Mouse (Mus musculus) heart, postnatal 0 days (tissue): Measurements from ENCODE around the gene Rac3. TPM values are rescaled to one million over a fixed set of nuclear protein-coding genes. Genes with fewer than 3 reads are reported as not detected.

ENCODE experiments used
- ATAC-seq: fragments of 200-750 bp; cut with Nextera tagmentation; 2 replicates; pipeline ENCODE4 v1.8.0; 2017; ENCODE audit warnings: low read depth, moderate number of reproducible peaks, moderate library complexity; ENCODE audit not compliant: insufficient read depth
- DNase-seq: peaks from one replicate; pipeline ENCODE4 v3.0.0-alpha.2; 2016; ENCODE audit warnings: low spot score
- H3K27ac ChIP-seq: fragments of 300-500 bp; sonication (generic); 2 replicates; pipeline ENCODE4 v1.5.1; 2014; ENCODE audit warnings: low read depth, mild to moderate bottlenecking
- H3K27me3 ChIP-seq: fragments of 300-500 bp; sonication (generic); 2 replicates; pipeline ENCODE4 v1.6.1; 2014; ENCODE audit warnings: low read length, mixed read lengths; ENCODE audit not compliant: control insufficient read depth, insufficient read depth
- H3K36me3 ChIP-seq: fragments of 300-500 bp; sonication (generic); replicated peaks from 2 replicates; pipeline ENCODE4 v1.6.1; 2014; ENCODE audit warnings: low read length, mixed read lengths; ENCODE audit not compliant: control insufficient read depth, insufficient read depth
- H3K4me1 ChIP-seq: fragments of 300-500 bp; sonication (generic); 2 replicates; pipeline ENCODE4 v1.6.1; 2014; ENCODE audit warnings: antibody characterized with exemption; ENCODE audit not compliant: control insufficient read depth, insufficient read depth
- H3K4me2 ChIP-seq: fragments of 300-500 bp; sonication (generic); 2 replicates; pipeline ENCODE4 v1.6.1; 2014; ENCODE audit warnings: low read depth, mild to moderate bottlenecking, low read length, moderate library complexity
- H3K4me3 ChIP-seq: fragments of 300-500 bp; sonication (generic); 2 replicates; pipeline ENCODE4 v1.5.1; 2014; ENCODE audit warnings: low read depth, low read length
- H3K9ac ChIP-seq: fragments of 300-500 bp; sonication (generic); replicated peaks from 2 replicates; pipeline ENCODE4 v1.6.1; 2014; ENCODE audit warnings: low read depth, low read length, mixed read lengths
- H3K9me3 ChIP-seq: fragments of 300-500 bp; sonication (generic); replicated peaks from 2 replicates; pipeline ENCODE4 v1.6.1; 2016; ENCODE audit warnings: low read length; ENCODE audit not compliant: control insufficient read depth
- CTCF ChIP-seq: IDR thresholded peaks from 2 replicates; pipeline ENCODE4 v1.5.1; 2016; ENCODE audit warnings: antibody characterized with exemption, control low read depth, low read depth
- EP300 ChIP-seq: IDR thresholded peaks from 2 replicates; pipeline ENCODE4 v1.6.1; 2016; ENCODE audit warnings: antibody characterized with exemption, low read depth
- WGBS: fragments of 180-500 bp; shearing (Covaris S2); extraction: QIAGEN DNeasy Blood & Tissue Kit; methylation state at CpG from one replicate; pipeline ENCODE4 v1.1.7; 2014; 5-methylcytosine and 5-hydroxymethylcytosine counted together
- polyA plus RNA-seq: library from polyadenylated mRNA; unstranded; fragments of >200 nt; fragmentation: Nextera tagmentation; extraction: Ambion mirVana; gene quantifications from 2 replicates; pipeline ENCODE4 v1.2.1, GENCODE M21; 2015
- total RNA-seq: library from RNA; depleted of rRNA; stranded (reverse); fragments of >200 nt; gene quantifications from 2 replicates; pipeline ENCODE4 v1.2.3, GENCODE M21; 2014; ENCODE audit warnings: low replicate concordance

Gene Rac3
- total and polyA plus RNA-seq, 2 experiments from 2014 or later: 1.4 to 12.6 TPM

DNA sequence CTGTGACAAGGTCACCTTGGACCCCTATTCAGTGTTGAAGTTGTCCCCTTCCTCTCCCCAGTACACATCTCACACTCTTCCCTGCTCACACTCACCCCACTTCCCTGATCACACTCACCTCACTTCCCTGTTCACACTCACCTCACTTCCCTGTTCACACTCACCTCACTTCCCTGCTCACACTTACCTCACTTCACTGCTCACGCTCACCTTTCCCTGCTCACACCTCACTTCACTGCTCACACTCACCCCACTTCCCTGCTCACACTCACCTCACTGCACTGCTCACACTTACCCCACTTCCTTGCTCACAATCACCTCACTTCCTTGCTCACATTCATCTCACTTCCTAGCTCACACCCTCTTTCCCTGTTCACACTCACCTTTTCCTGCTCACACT lies 10.1 kb downstream of the Rac3 start:
- H3K4me2 ChIP-seq: no peak overlapping the region
- ATAC-seq: no peak
- no peak overlapping the region for H3K27ac ChIP-seq
- 0 out of 2 replicates have a peak, but pooled peaks cover 2% of the 10 kb centered on the region for H3K4me1 ChIP-seq
- H3K36me3 ChIP-seq: no peaks in the 10 kb centered on the region
- no peak overlapping the region for H3K4me3 ChIP-seq
- H3K9ac ChIP-seq: no peak overlapping the region
- no peak for DNase-seq
- TF ChIP-seq EP300 (no peak), CTCF (no peak)
- H3K9me3 ChIP-seq: no peaks in the 10 kb centered on the region
- WGBS: 83% methylated on average over 1 of the region's 1 CpGs
- H3K27me3 ChIP-seq: no peaks in the 10 kb centered on the region; the same call in 1 of the 2 replicates

- Histone ChIP-seq H3K36me3 (no peaks in the 10 kb centered on the region), H3K9me3 (no peaks in the 10 kb centered on the region), H3K4me1 (0 out of 2 replicates have a peak, but pooled peaks cover 2% of the 10 kb centered on the region), H3K4me2 (no peak within 1 kb of the TSS), H3K9ac (no peak within 1 kb of the TSS), H3K27me3 (no peaks in the 10 kb centered on the region; the same call in 1 of the 2 replicates), H3K27ac (no peak within 1 kb of the TSS), H3K4me3 (no peak within 1 kb of the TSS)
- WGBS: 58% methylated on average over 12 of the region's 12 CpGs
- DNase-seq: no peak
- peak; percentile 60 for ATAC-seq
- TF ChIP-seq EP300: no peak
- TF ChIP-seq CTCF: 0 out of 2 replicates have a peak, but pooled peaks have one; percentile 11
Observed at GRCm38 (mm10) chr11:120731858-120732680, 10.8 kb downstream of the Rac3 start, which contains the start of gene Cbr2. TSS of gene Cbr2 (minus strand) at chr11:120732114.

DNA sequence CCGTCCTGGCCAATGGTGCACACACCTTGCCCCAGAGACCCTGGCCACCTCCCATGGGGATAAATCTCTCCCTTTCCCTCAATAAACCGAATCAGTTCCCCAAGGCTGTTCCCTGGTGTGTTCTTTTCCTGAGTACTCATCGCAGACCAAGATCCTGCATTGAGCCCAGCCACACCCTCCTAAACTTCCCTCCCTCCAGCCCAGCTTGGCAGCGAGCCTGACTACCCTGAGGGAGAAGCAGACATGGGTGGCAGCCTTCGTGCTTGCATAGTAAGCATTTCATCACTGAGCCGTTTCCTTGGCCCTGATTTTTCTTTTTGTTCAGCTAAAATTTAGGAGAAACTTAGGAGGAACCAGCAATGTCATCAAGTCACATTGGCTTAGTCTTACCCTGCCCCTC lies 12.3 kb downstream of the Rac3 start:
- no peak overlapping the region for H3K9ac ChIP-seq
- no peak overlapping the region for H3K27ac ChIP-seq
- H3K27me3 ChIP-seq: no peaks in the 10 kb centered on the region; the same call in 1 of the 2 replicates
- 0 out of 2 replicates have a peak, but pooled peaks cover 2% of the 10 kb centered on the region for H3K4me1 ChIP-seq
- no peak overlapping the region for H3K4me3 ChIP-seq
- no peaks in the 10 kb centered on the region for H3K9me3 ChIP-seq
- ATAC-seq (no peak), DNase-seq (no peak)
- no peak overlapping the region for H3K4me2 ChIP-seq
- 39% methylated on average over 6 of the region's 6 CpGs for WGBS
- no peaks in the 10 kb centered on the region for H3K36me3 ChIP-seq
- TF ChIP-seq EP300: no peak
- TF ChIP-seq CTCF: no peak

DNA sequence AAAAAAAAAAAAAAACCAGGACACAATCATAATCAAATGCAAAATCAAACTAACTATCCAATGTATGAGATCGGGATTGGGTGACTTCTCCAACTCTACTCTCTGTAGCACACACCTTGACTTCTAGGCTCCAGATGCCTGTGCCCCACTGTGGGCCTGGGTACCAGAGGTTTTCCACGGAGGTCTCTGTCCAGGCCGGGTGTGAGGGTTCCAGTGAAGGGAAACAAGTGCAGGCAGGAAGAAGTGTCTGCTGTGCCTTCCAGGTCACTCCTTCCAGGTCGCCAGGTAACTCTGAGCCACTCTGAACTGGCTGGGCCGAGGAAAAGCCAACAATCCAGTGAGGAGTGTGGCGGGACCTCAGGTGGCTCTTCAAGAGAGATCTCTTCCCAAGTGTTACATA lies 15.2 kb downstream of the Rac3 start:
- no peaks in the 10 kb centered on the region for H3K27me3 ChIP-seq
- no peaks in the 10 kb centered on the region for H3K36me3 ChIP-seq
- no peak for TF ChIP-seq EP300
- no peak for TF ChIP-seq CTCF
- no peak overlapping the region for H3K9ac ChIP-seq
- no peak overlapping the region for H3K4me3 ChIP-seq
- H3K27ac ChIP-seq: no peak overlapping the region
- ATAC-seq: no peak
- no peaks in the 10 kb centered on the region for H3K9me3 ChIP-seq
- 57% methylated on average over 6 of the region's 6 CpGs for WGBS
- H3K4me2 ChIP-seq: no peak overlapping the region
- H3K4me1 ChIP-seq: 0 out of 2 replicates have a peak, but pooled peaks cover 2% of the 10 kb centered on the region
- no peak for DNase-seq

GRCm38 (mm10) chr11:120740981-120741380 lies 19.7 kb downstream of the Rac3 start:
- H3K4me2 ChIP-seq: no peak overlapping the region
- TF ChIP-seq CTCF (no peak), EP300 (no peak)
- no peaks in the 10 kb centered on the region for H3K9me3 ChIP-seq
- 85% methylated on average over 5 of the region's 5 CpGs for WGBS
- ATAC-seq: no peak
- H3K36me3 ChIP-seq: no peaks in the 10 kb centered on the region
- no peak overlapping the region for H3K4me3 ChIP-seq
- H3K27me3 ChIP-seq: 0 out of 2 replicates have a peak, but pooled peaks cover 3% of the 10 kb centered on the region
- no peak overlapping the region for H3K9ac ChIP-seq
- H3K4me1 ChIP-seq: no peaks in the 10 kb centered on the region
- H3K27ac ChIP-seq: no peak overlapping the region
- DNase-seq: no peak
